Comparison of ENCODE assay signal across 19 mouse cellular contexts in genomic region chr6:28872421-28872795, GRCm38 (mm10). TPM values are rescaled to one million over a fixed set of nuclear protein-coding genes. Genes with fewer than 3 reads are reported as not detected.
"Had no signal": no experiment of that assay in that cellular context is flagged by ENCODE, and none has a peak within 500 bp of the region (broad histone marks: within the 10 kb centered on the region; RNA-seq: fewer than 3 reads in every experiment).

No protein-coding gene starts in this region.

- H3K4me3 ChIP-seq: kidney, embryonic 15.5 days; liver, embryonic 13.5 days; midbrain, embryonic 12.5 days; myocyte; neural tube, embryonic 13.5 days; stomach, embryonic 15.5 days had no signal

- H3K27ac ChIP-seq: kidney, embryonic 15.5 days; liver, embryonic 13.5 days; midbrain, embryonic 12.5 days; neural tube, embryonic 13.5 days; stomach, embryonic 15.5 days had no signal

- H3K36me3 ChIP-seq: midbrain, embryonic 12.5 days; neural tube, embryonic 13.5 days; stomach, embryonic 15.5 days had no signal

- H3K27me3 ChIP-seq: kidney, embryonic 15.5 days; liver, embryonic 13.5 days; midbrain, embryonic 12.5 days; neural tube, embryonic 13.5 days; stomach, embryonic 15.5 days had no signal

- H3K9me3 ChIP-seq: kidney, embryonic 15.5 days; liver, embryonic 13.5 days; midbrain, embryonic 12.5 days; neural tube, embryonic 13.5 days; stomach, embryonic 15.5 days had no signal

- H3K4me2 ChIP-seq: kidney, embryonic 15.5 days; liver, embryonic 13.5 days; midbrain, embryonic 12.5 days; neural tube, embryonic 13.5 days; stomach, embryonic 15.5 days had no signal

- H3K9ac ChIP-seq: kidney, embryonic 15.5 days; liver, embryonic 13.5 days; midbrain, embryonic 12.5 days; neural tube, embryonic 13.5 days; stomach, embryonic 15.5 days had no signal

- DNase-seq: kidney, adult 8-10 months; kidney, postnatal 10 days; kidney, postnatal 36 days; liver, embryonic 13.5 days; lung, adult 2 months; lung, postnatal 14 days; lung, postnatal 4 days; retina, postnatal 1 day; spleen, adult 18-20 months; thymus, postnatal 25 days had no signal

RNA-seq across cellular contexts. Expression of gene Lrrc4, which starts 40.9 kb away (rescaled TPM):
- total RNA-seq: liver, adult 2 months; megakaryocyte progenitor cell, adult 5-6 weeks; monocyte, adult 5-6 weeks; neutrophil, adult 5-6 weeks had no signal
